Mouse (Mus musculus) heart, postnatal 0 days (tissue): ENCODE data around the gene Guca2b. TPM values are rescaled to one million over a fixed set of nuclear protein-coding genes. Genes with fewer than 3 reads are reported as not detected.
A peak's percentile ranks its signal among the peaks of the same experiment; 100 is the strongest.

Experiments
- ATAC-seq: fragments of 200-750 bp; cut with Nextera tagmentation; 2 replicates; pipeline ENCODE4 v1.8.0; 2017; ENCODE audit warnings: low read depth, moderate number of reproducible peaks, moderate library complexity; ENCODE audit not compliant: insufficient read depth
- DNase-seq: peaks from one replicate; pipeline ENCODE4 v3.0.0-alpha.2; 2016; ENCODE audit warnings: low spot score
- H3K27ac ChIP-seq: fragments of 300-500 bp; sonication (generic); 2 replicates; pipeline ENCODE4 v1.5.1; 2014; ENCODE audit warnings: low read depth, mild to moderate bottlenecking
- H3K27me3 ChIP-seq: fragments of 300-500 bp; sonication (generic); 2 replicates; pipeline ENCODE4 v1.6.1; 2014; ENCODE audit warnings: low read length, mixed read lengths; ENCODE audit not compliant: control insufficient read depth, insufficient read depth
- H3K36me3 ChIP-seq: fragments of 300-500 bp; sonication (generic); replicated peaks from 2 replicates; pipeline ENCODE4 v1.6.1; 2014; ENCODE audit warnings: low read length, mixed read lengths; ENCODE audit not compliant: control insufficient read depth, insufficient read depth
- H3K4me1 ChIP-seq: fragments of 300-500 bp; sonication (generic); 2 replicates; pipeline ENCODE4 v1.6.1; 2014; ENCODE audit warnings: antibody characterized with exemption; ENCODE audit not compliant: control insufficient read depth, insufficient read depth
- H3K4me2 ChIP-seq: fragments of 300-500 bp; sonication (generic); 2 replicates; pipeline ENCODE4 v1.6.1; 2014; ENCODE audit warnings: low read depth, mild to moderate bottlenecking, low read length, moderate library complexity
- H3K4me3 ChIP-seq: fragments of 300-500 bp; sonication (generic); 2 replicates; pipeline ENCODE4 v1.5.1; 2014; ENCODE audit warnings: low read depth, low read length
- H3K9ac ChIP-seq: fragments of 300-500 bp; sonication (generic); replicated peaks from 2 replicates; pipeline ENCODE4 v1.6.1; 2014; ENCODE audit warnings: low read depth, low read length, mixed read lengths
- H3K9me3 ChIP-seq: fragments of 300-500 bp; sonication (generic); replicated peaks from 2 replicates; pipeline ENCODE4 v1.6.1; 2016; ENCODE audit warnings: low read length; ENCODE audit not compliant: control insufficient read depth
- CTCF ChIP-seq: IDR thresholded peaks from 2 replicates; pipeline ENCODE4 v1.5.1; 2016; ENCODE audit warnings: antibody characterized with exemption, control low read depth, low read depth
- EP300 ChIP-seq: IDR thresholded peaks from 2 replicates; pipeline ENCODE4 v1.6.1; 2016; ENCODE audit warnings: antibody characterized with exemption, low read depth
- WGBS: fragments of 180-500 bp; shearing (Covaris S2); extraction: QIAGEN DNeasy Blood & Tissue Kit; methylation state at CpG from one replicate; pipeline ENCODE4 v1.1.7; 2014; 5-methylcytosine and 5-hydroxymethylcytosine counted together
- polyA plus RNA-seq: library from polyadenylated mRNA; unstranded; fragments of >200 nt; fragmentation: Nextera tagmentation; extraction: Ambion mirVana; gene quantifications from 2 replicates; pipeline ENCODE4 v1.2.1, GENCODE M21; 2015
- total RNA-seq: library from RNA; depleted of rRNA; stranded (reverse); fragments of >200 nt; gene quantifications from 2 replicates; pipeline ENCODE4 v1.2.3, GENCODE M21; 2014; ENCODE audit warnings: low replicate concordance

Guca2b gene
- total and polyA plus RNA-seq, 2 experiments from 2014 or later = not detected

DNA sequence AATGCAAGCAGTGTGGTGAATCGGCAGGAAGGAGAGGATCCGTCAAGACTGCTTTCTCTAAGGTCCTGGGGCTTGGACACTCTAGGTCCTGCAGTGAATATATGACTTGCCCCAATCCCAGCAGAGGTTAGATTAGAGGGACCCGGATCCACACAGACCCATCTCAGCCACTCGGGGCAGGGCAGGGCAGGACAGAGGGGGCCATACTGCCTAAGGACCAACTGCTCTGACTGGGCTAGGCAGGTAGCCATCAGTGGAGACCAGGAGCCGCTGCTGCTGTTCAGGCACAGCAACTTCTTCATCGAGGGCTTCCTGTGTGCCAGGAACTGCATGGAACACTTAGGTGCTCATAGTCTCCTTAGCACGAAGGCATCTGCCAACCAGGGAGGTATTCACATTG lies 22.0 kb downstream of the Guca2b start:
- H3K4me1 ChIP-seq = peaks cover 28% of the 10 kb centered on the region
- no peaks in the 10 kb centered on the region for H3K27me3 ChIP-seq
- no peak overlapping the region for H3K4me2 ChIP-seq
- 77% methylated on average over 7 of the region's 7 CpGs for WGBS
- DNase-seq (no peak), ATAC-seq (no peak)
- H3K9ac ChIP-seq = no peak overlapping the region
- H3K9me3 ChIP-seq = no peaks in the 10 kb centered on the region
- TF ChIP-seq EP300 (no peak), CTCF (no peak)
- no peak overlapping the region for H3K4me3 ChIP-seq
- H3K27ac ChIP-seq = no peak overlapping the region
- H3K36me3 ChIP-seq = no peaks in the 10 kb centered on the region

GRCm38 (mm10) chr4:119635686-119636085 lies 23.1 kb downstream of the Guca2b start:
- Histone ChIP-seq H3K36me3 (0 out of 2 replicates have a peak, but pooled peaks cover 1% of the 10 kb centered on the region), H3K27ac (0 out of 2 replicates have a peak overlapping the region, but pooled peaks have one; percentile 27), H3K27me3 (no peaks in the 10 kb centered on the region), H3K9ac (no peak overlapping the region), H3K4me3 (no peak overlapping the region), H3K9me3 (no peaks in the 10 kb centered on the region), H3K4me1 (peaks cover 28% of the 10 kb centered on the region), H3K4me2 (no peak overlapping the region)
- no peak for ATAC-seq
- no peak for DNase-seq
- WGBS = 63% methylated on average over 8 of the region's 8 CpGs
- TF ChIP-seq CTCF (no peak), EP300 (no peak)

DNA sequence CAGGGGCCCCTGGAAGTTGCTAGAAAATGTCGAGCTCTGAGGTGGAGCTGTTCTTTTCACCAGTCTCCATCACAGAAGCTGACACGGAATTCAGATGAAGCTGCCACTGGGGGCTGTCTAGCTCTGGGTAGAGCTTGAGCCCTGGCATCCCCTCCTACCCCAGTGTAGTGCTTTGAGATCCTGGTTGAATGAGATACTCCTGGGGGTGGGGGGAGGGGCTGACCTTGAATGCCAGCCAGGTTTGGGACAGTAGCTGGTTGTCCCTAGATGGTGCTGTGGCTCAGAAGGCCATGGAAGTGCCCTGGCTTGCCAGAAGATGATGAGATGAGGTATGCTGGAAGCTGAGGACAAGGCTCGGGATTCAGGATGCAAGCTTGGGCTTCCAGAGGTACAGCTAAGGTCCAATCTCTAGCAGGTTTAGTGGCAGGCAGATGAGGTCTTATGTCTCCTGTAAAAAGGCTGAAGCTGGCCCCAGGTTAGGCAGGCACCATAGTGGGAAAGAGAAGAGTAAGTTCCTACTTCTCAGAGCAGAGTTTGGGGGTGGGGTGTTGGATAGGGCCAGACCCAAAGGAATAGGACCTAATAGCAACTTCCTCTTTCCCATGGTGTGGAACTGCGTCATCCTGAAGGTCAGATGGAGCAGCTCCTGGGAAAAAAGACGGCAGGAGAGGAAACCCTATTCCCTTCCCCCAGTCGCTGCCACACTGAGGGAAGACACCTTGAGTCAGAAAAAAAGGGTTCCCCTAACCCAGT lies 23.7 kb downstream of the Guca2b start:
- Histone ChIP-seq H3K9me3 (no peaks in the 10 kb centered on the region), H3K27ac (peak overlapping the region; percentile 27; the same call in 1 of the 2 replicates), H3K4me1 (peaks cover 28% of the 10 kb centered on the region), H3K4me2 (no peak overlapping the region), H3K36me3 (peaks cover 7% of the 10 kb centered on the region; the same call in 1 of the 2 replicates), H3K9ac (no peak overlapping the region), H3K4me3 (no peak overlapping the region), H3K27me3 (no peaks in the 10 kb centered on the region)
- 56% methylated on average over 6 of the region's 6 CpGs for WGBS
- DNase-seq (no peak), ATAC-seq (peak; percentile 51)
- no peak for TF ChIP-seq EP300
- no peak; the same call in none of the 2 replicates for TF ChIP-seq CTCF

- H3K4me3 ChIP-seq = no peak overlapping the region
- no peak for ATAC-seq
- H3K9ac ChIP-seq = no peak overlapping the region
- no peaks in the 10 kb centered on the region for H3K27me3 ChIP-seq
- H3K9me3 ChIP-seq = no peaks in the 10 kb centered on the region
- H3K36me3 ChIP-seq = peaks cover 17% of the 10 kb centered on the region
- H3K4me1 ChIP-seq = peaks cover 28% of the 10 kb centered on the region
- 74% methylated on average over 3 of the region's 3 CpGs for WGBS
- no peak overlapping the region for H3K4me2 ChIP-seq
- no peak for DNase-seq
- no peak overlapping the region for H3K27ac ChIP-seq
- TF ChIP-seq CTCF = no peak
- no peak for TF ChIP-seq EP300
These were observed 24.8 kb downstream of the Guca2b start for GRCm38 (mm10) chr4:119633948-119634347.

DNA sequence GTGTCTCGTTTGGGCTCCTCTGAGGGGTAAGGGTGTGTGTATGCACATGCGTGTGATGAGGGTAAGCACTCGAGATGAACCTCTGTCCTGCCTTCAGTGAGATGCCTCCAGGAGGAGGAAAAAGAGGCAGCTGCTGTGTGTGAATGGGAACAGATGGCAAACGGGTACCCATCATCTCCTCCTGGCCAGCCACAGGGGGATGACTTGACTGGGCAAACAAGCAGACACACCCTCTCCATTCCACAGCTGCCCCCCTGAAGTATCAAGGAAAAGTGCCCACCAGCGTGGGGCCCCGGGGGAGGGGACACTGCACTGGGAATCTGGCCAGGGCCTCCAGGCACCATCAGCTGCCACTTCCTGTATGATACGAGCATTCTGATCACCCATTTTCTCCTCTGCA lies 25.4 kb downstream of the Guca2b start:
- H3K4me3 ChIP-seq = no peak overlapping the region
- DNase-seq (no peak), ATAC-seq (no peak)
- H3K9me3 ChIP-seq = no peaks in the 10 kb centered on the region
- no peak overlapping the region for H3K9ac ChIP-seq
- peaks cover 28% of the 10 kb centered on the region for H3K4me1 ChIP-seq
- H3K36me3 ChIP-seq = peaks cover 19% of the 10 kb centered on the region
- no peaks in the 10 kb centered on the region for H3K27me3 ChIP-seq
- no peak for TF ChIP-seq EP300
- H3K27ac ChIP-seq = peak overlapping the region; percentile 53; the same call in 1 of the 2 replicates
- 27% methylated on average over 7 of the region's 7 CpGs for WGBS
- H3K4me2 ChIP-seq = no peak overlapping the region
